Mouse (Mus musculus) bone marrow macrophage, adult 2 months (primary cell): ENCODE measurements around the gene Cmtm6.

Experiments
- CTCF ChIP-seq: IDR thresholded peaks from 2 replicates; pipeline ENCODE4 v1.5.1; 2012; ENCODE audit warnings: low read depth, mild to moderate bottlenecking, low read length, moderate library complexity
- POLR2A ChIP-seq: IDR thresholded peaks from 2 replicates; pipeline ENCODE4 v1.6.1; 2012; ENCODE audit warnings: mild to moderate bottlenecking, low read depth, low read length, borderline replicate concordance

GRCm38 (mm10) chr9:114751582-114751981 lies 20.7 kb downstream of the Cmtm6 start:
- TF ChIP-seq CTCF (no peak), POLR2A (no peak)
